Mouse (Mus musculus): ENCODE measurements around the gene Calhm4. TPM values are rescaled to one million over a fixed set of nuclear protein-coding genes. Genes with fewer than 3 reads are reported as not detected.

The Calhm4 gene
- polyA plus RNA-seq, 2 experiments = not detected

DNA sequence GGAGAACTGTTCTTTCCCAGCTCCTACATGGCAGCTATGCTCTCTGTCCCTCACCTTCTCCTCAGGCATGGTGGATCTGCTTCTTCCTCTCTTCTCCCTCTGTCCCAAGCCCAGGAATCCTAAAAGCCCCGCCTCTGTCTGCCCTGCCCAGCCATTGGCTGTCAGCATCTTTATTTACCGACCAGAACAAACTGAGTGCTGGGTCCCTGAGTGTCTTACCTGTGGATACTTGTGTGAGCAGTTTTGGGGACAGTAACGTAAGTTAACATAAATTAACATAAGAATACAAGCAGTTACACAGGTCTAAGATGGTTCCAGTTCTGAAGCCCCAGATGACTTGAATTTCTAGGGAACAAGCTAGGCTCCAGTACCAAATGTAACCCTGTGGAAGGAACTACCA, 22.5 kb upstream of the Calhm4 start:
- no peak for DNase-seq (ENCODE audit: low read depth in 3 of 3, low spot score in 3 of 3)
- Histone ChIP-seq H3K9ac (replicated peaks) (no peak overlapping the region), H3K9me3 (ENCODE audit: control insufficient read depth, low read length) (no peaks in the 10 kb centered on the region), H3K27ac (no peak overlapping the region), H3K36me3 (replicated peaks; ENCODE audit: control insufficient read depth, insufficient read depth, low read depth) (no peaks in the 10 kb centered on the region), H3K4me1 (replicated peaks; ENCODE audit: control insufficient read depth in 2 of 2, insufficient read depth in 2 of 2, low read length in 1 of 2) (no peaks in the 10 kb centered on the region), H3K4me3 (ENCODE audit: insufficient read depth in 1 of 2, low read depth in 2 of 2, low read length in 2 of 2) (no peak overlapping the region), H3K4me2 (ENCODE audit: low read depth) (no peak overlapping the region), H3K27me3 (ENCODE audit: control insufficient read depth, insufficient read depth, low read length) (no peaks in the 10 kb centered on the region)
- no peak for TF ChIP-seq CTCF (IDR thresholded peaks at IDR 0.05; ENCODE audit: low read depth)
- TF ChIP-seq EP300 (IDR thresholded peaks at IDR 0.05; ENCODE audit: low read depth) = no peak
- ATAC-seq (ENCODE audit: insufficient read depth) = no peak
- 39% methylated on average over 3 of the region's 3 CpGs for WGBS (ENCODE audit: insufficient replicate concordance)

GRCm38 (mm10) chr10:34053987-34054386, 9.9 kb upstream of the Calhm4 start:
- Histone ChIP-seq H3K4me1 (replicated peaks; ENCODE audit: control insufficient read depth in 2 of 2, insufficient read depth in 2 of 2, low read length in 1 of 2) (no peaks in the 10 kb centered on the region), H3K36me3 (replicated peaks; ENCODE audit: control insufficient read depth, insufficient read depth, low read depth) (no peaks in the 10 kb centered on the region), H3K4me3 (ENCODE audit: insufficient read depth in 1 of 2, low read depth in 2 of 2, low read length in 2 of 2) (no peak overlapping the region), H3K4me2 (ENCODE audit: low read depth) (no peak overlapping the region), H3K27me3 (ENCODE audit: control insufficient read depth, insufficient read depth, low read length) (no peaks in the 10 kb centered on the region), H3K9me3 (ENCODE audit: control insufficient read depth, low read length) (no peaks in the 10 kb centered on the region), H3K27ac (no peak overlapping the region), H3K9ac (replicated peaks) (no peak overlapping the region)
- TF ChIP-seq EP300 (IDR thresholded peaks at IDR 0.05; ENCODE audit: low read depth) (no peak), CTCF (IDR thresholded peaks at IDR 0.05; ENCODE audit: low read depth) (no peak)
- ATAC-seq (ENCODE audit: insufficient read depth) (no peak), DNase-seq (ENCODE audit: low read depth in 3 of 3, low spot score in 3 of 3) (no peak)
- 51% methylated on average over 2 of the region's 2 CpGs for WGBS (ENCODE audit: insufficient replicate concordance)

- 61% methylated on average over 3 of the region's 3 CpGs for WGBS (ENCODE audit: insufficient replicate concordance)
- ATAC-seq (ENCODE audit: insufficient read depth) = no peak
- H3K9ac ChIP-seq (replicated peaks) = no peak within 1 kb of the TSS
Observed at GRCm38 (mm10) chr10:34037401-34037800, 6.7 kb downstream of the Calhm4 start, which contains the start of gene Trappc3l. Trappc3l (plus strand) TSS chr10:34037597.

DNA sequence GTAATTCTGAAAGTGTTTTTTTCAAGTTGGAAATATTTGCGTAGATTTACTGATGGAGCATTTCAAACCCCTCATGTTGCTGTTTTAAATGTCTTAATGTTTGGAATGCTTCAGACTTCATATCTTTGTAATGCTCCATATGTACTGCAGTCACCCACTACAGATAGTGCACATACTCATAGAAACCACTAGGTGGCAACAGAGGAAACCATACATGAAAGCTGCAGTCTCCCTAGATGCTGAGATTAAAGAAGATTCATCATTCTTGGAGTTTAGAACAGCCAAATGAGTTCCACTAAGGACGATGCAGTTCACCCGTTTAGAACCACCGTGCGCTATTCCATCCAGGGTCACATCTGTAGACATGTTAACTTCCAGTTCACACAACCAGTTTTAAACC, 7.5 kb downstream of the Calhm4 start:
- no peaks in the 10 kb centered on the region for H3K9me3 ChIP-seq (ENCODE audit: control insufficient read depth, low read length)
- 10% methylated on average over 5 of the region's 5 CpGs for WGBS (ENCODE audit: insufficient replicate concordance)
- H3K9ac ChIP-seq (replicated peaks) = no peak overlapping the region
- TF ChIP-seq CTCF (IDR thresholded peaks at IDR 0.05; ENCODE audit: low read depth) (peak; percentile 75), EP300 (IDR thresholded peaks at IDR 0.05; ENCODE audit: low read depth) (no peak)
- DNase-seq (ENCODE audit: low read depth in 3 of 3, low spot score in 3 of 3) = peak in 1 of 3 experiments; percentile 7
- H3K27me3 ChIP-seq (ENCODE audit: control insufficient read depth, insufficient read depth, low read length) = no peaks in the 10 kb centered on the region
- H3K27ac ChIP-seq = no peak overlapping the region
- no peaks in the 10 kb centered on the region for H3K36me3 ChIP-seq (replicated peaks; ENCODE audit: control insufficient read depth, insufficient read depth, low read depth)
- H3K4me3 ChIP-seq (ENCODE audit: insufficient read depth in 1 of 2, low read depth in 2 of 2, low read length in 2 of 2) = no peak overlapping the region
- no peaks in the 10 kb centered on the region for H3K4me1 ChIP-seq (replicated peaks; ENCODE audit: control insufficient read depth in 2 of 2, insufficient read depth in 2 of 2, low read length in 1 of 2)
- 0 out of 2 replicates have a peak, but pooled peaks have one; percentile 55 for ATAC-seq (ENCODE audit: insufficient read depth)
- no peak overlapping the region for H3K4me2 ChIP-seq (ENCODE audit: low read depth)

More at GRCm38 (mm10) chr10:34037401-34037800, 6.7 kb downstream of the Calhm4 start, which contains the start of gene Trappc3l:
- H3K4me1 ChIP-seq (replicated peaks; ENCODE audit: control insufficient read depth in 2 of 2, insufficient read depth in 2 of 2, low read length in 1 of 2) = no peaks in the 10 kb centered on the region
- H3K27me3 ChIP-seq (ENCODE audit: control insufficient read depth, insufficient read depth, low read length) = no peaks in the 10 kb centered on the region
- no peak within 1 kb of the TSS for H3K27ac ChIP-seq
- no peaks in the 10 kb centered on the region for H3K9me3 ChIP-seq (ENCODE audit: control insufficient read depth, low read length)
- TF ChIP-seq CTCF (IDR thresholded peaks at IDR 0.05; ENCODE audit: low read depth) (no peak), EP300 (IDR thresholded peaks at IDR 0.05; ENCODE audit: low read depth) (no peak)
- DNase-seq (ENCODE audit: low read depth in 3 of 3, low spot score in 3 of 3) = no peak
- H3K4me2 ChIP-seq (ENCODE audit: low read depth) = no peak within 1 kb of the TSS
- no peak within 1 kb of the TSS for H3K4me3 ChIP-seq (ENCODE audit: insufficient read depth in 1 of 2, low read depth in 2 of 2, low read length in 2 of 2)
- no peaks in the 10 kb centered on the region for H3K36me3 ChIP-seq (replicated peaks; ENCODE audit: control insufficient read depth, insufficient read depth, low read depth)

DNA sequence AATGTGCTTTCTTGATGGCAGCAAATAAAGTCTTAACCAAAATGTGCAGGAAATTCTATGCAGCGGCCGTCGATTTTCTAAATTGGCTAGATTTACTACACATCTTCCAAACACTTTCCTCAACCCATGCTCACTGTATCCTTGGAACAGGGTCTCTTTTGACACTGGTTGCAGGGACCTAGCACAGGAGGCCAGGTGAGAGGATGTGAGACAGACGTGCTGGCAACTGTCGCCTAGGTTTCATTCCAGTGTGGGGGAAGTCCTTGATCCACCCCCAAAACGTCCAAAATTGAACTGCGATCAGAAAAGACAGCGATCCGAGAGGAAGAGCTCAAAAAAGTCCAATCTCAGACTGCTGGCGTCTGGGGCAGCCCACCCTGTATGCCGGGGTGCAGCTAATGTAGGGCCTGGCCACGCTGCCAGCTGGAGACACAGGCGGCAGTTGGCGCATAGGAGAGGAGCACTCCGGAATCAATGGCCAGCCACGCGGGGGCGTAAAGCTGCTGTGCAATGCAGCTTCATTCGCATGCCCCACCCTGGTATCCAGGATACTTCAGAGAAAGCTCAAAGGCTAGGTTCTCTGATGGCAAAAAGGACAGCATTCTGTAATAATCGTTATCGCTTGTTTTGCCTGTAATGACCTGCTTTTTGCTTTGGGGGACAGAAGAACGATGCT, 10.3 kb downstream of the Calhm4 start:
- no peak overlapping the region for H3K9ac ChIP-seq (replicated peaks)
- H3K4me3 ChIP-seq (ENCODE audit: insufficient read depth in 1 of 2, low read depth in 2 of 2, low read length in 2 of 2) = no peak overlapping the region
- no peaks in the 10 kb centered on the region for H3K9me3 ChIP-seq (ENCODE audit: control insufficient read depth, low read length)
- H3K4me1 ChIP-seq (replicated peaks; ENCODE audit: control insufficient read depth in 2 of 2, insufficient read depth in 2 of 2, low read length in 1 of 2) = no peaks in the 10 kb centered on the region
- 19% methylated on average over 22 of the region's 22 CpGs for WGBS (ENCODE audit: insufficient replicate concordance)
- TF ChIP-seq CTCF (IDR thresholded peaks at IDR 0.05; ENCODE audit: low read depth) = peak; percentile 75
- TF ChIP-seq EP300 (IDR thresholded peaks at IDR 0.05; ENCODE audit: low read depth) = no peak
- DNase-seq (ENCODE audit: low read depth in 3 of 3, low spot score in 3 of 3) (peak in 1 of 3 experiments; percentile 23), ATAC-seq (ENCODE audit: insufficient read depth) (peak; percentile 48)
- no peaks in the 10 kb centered on the region for H3K36me3 ChIP-seq (replicated peaks; ENCODE audit: control insufficient read depth, insufficient read depth, low read depth)
- H3K27ac ChIP-seq = no peak overlapping the region
- H3K4me2 ChIP-seq (ENCODE audit: low read depth) = peak overlapping the region; percentile 31; the same call in 1 of the 2 replicates
- no peaks in the 10 kb centered on the region for H3K27me3 ChIP-seq (ENCODE audit: control insufficient read depth, insufficient read depth, low read length)

Data from liver, embryonic 14.5 days (tissue).